10 mouse cellular contexts compared by ENCODE assay signal in genomic region chr5:121690482-121691211, GRCm38 (mm10). TPM values are rescaled to one million over a fixed set of nuclear protein-coding genes. Genes with fewer than 3 reads are reported as not detected.
DNase-seq lines count a peak whose midpoint lies in the region; ATAC-seq and TF ChIP-seq lines count a peak whose summit lies in the region.
"Had no signal": no experiment of that assay in that cellular context is flagged by ENCODE, and none has a peak within 500 bp of the region (broad histone marks: within the 10 kb centered on the region; RNA-seq: fewer than 3 reads in every experiment).

No protein-coding gene starts in this region.

- no peak for TF ChIP-seq EP300 in heart, adult 2 months (IDR thresholded peaks at IDR 0.05; ENCODE audit: insufficient read depth, low read depth, low read length)

- H3K4me1 ChIP-seq in heart, adult 2 months (ENCODE audit: control insufficient read depth, insufficient read depth, low read length) = peaks cover 1% of the 10 kb centered on the region
- H3K4me1 ChIP-seq in heart, embryonic 11.5 days (ENCODE audit: control insufficient read depth, insufficient read depth, low read length) = peaks cover 10% of the 10 kb centered on the region
- H3K4me1 ChIP-seq in liver, embryonic 15.5 days (replicated peaks) = peaks cover 10% of the 10 kb centered on the region; the same call in 1 of the 2 replicates

- intact Hi-C loops in heart, adult 2 months (cut with DNase I) = no loop called here
- intact Hi-C loops in left cerebral cortex, postnatal 25 days (cut with DNase I) = no loop called here

- no peaks in the 10 kb centered on the region for H3K27me3 ChIP-seq in heart, adult 2 months (ENCODE audit: control insufficient read depth, insufficient read depth, low read length)
- H3K27me3 ChIP-seq in heart, embryonic 11.5 days (ENCODE audit: control insufficient read depth, insufficient read depth, low read length) = no peaks in the 10 kb centered on the region
- no peaks in the 10 kb centered on the region for H3K27me3 ChIP-seq in liver, embryonic 15.5 days
- H3K27me3 ChIP-seq: megakaryocyte, embryonic 14.5 days had no signal

- no peaks in the 10 kb centered on the region for H3K36me3 ChIP-seq in heart, adult 2 months (ENCODE audit: control insufficient read depth, insufficient read depth, low read length)
- H3K36me3 ChIP-seq in heart, embryonic 11.5 days (ENCODE audit: control insufficient read depth, insufficient read depth, low read length) = no peaks in the 10 kb centered on the region; the same call in 1 of the 2 replicates
- peaks cover 18% of the 10 kb centered on the region for H3K36me3 ChIP-seq in liver, embryonic 15.5 days (replicated peaks)

- H3K4me3 ChIP-seq in heart, adult 2 months = no peak overlapping the region
- H3K4me3 ChIP-seq in heart, embryonic 11.5 days (ENCODE audit: low read depth, low read length) = no peak overlapping the region
- H3K4me3 ChIP-seq in liver, embryonic 15.5 days (replicated peaks) = no peak overlapping the region
- H3K4me3 ChIP-seq: megakaryocyte, embryonic 14.5 days had no signal

- WGBS in heart, adult 2 months = 42% methylated on average over 7 of the region's 7 CpGs
- WGBS in heart, embryonic 11.5 days (ENCODE audit: insufficient replicate concordance) = 81% methylated on average over 7 of the region's 7 CpGs
- WGBS in liver, embryonic 15.5 days (ENCODE audit: insufficient replicate concordance) = 61% methylated on average over 7 of the region's 7 CpGs

- ATAC-seq in heart, embryonic 11.5 days (replicated peaks; ENCODE audit: insufficient number of reproducible peaks, low FRiP score, low TSS enrichment) = no peak
- peak; percentile 78 for ATAC-seq in granulocyte monocyte progenitor cell, adult 5-6 weeks (replicated peaks; ENCODE audit: poor library complexity, severe bottlenecking)
- peak; percentile 63 for ATAC-seq in liver, embryonic 15.5 days (ENCODE audit: insufficient read depth)
- ATAC-seq in megakaryocyte-erythroid progenitor cell, adult 5-6 weeks (replicated peaks; ENCODE audit: low FRiP score, low TSS enrichment, poor library complexity, severe bottlenecking) = no peak

- peak; percentile 52 to 55 for DNase-seq in heart, adult 2 months
- DNase-seq in cerebellum, adult 18-20 months = peak; percentile 26 to 34
- DNase-seq in left cerebral cortex, postnatal 25 days (ENCODE audit: low spot score in 2 of 2) = no peak
- DNase-seq in layer of hippocampus, adult 8-10 months (ENCODE audit: low spot score in 2 of 2) = no peak

- TF ChIP-seq POLR2A in heart, adult 2 months (IDR thresholded peaks at IDR 0.05; ENCODE audit: insufficient read depth, low read depth, low read length) = no peak

- H3K27ac ChIP-seq in heart, adult 2 months = peak overlapping the region; percentile 38
- H3K27ac ChIP-seq in heart, embryonic 11.5 days (ENCODE audit: low read depth, low read length) = no peak overlapping the region
- peak overlapping the region; percentile 72 for H3K27ac ChIP-seq in liver, embryonic 15.5 days (replicated peaks)

- H3K9ac ChIP-seq in heart, adult 2 months (ENCODE audit: low read depth, low read length) = no peak overlapping the region
- no peak overlapping the region for H3K9ac ChIP-seq in heart, embryonic 11.5 days (ENCODE audit: low read depth, low read length)
- no peak overlapping the region for H3K9ac ChIP-seq in liver, embryonic 15.5 days

- no peak overlapping the region for H3K4me2 ChIP-seq in heart, embryonic 11.5 days
- no peak overlapping the region; the same call in 1 of the 2 replicates for H3K4me2 ChIP-seq in liver, embryonic 15.5 days

- H3K9me3 ChIP-seq in heart, embryonic 11.5 days (replicated peaks; ENCODE audit: control insufficient read depth, low read length) = no peaks in the 10 kb centered on the region
- H3K9me3 ChIP-seq in liver, embryonic 15.5 days (replicated peaks) = no peaks in the 10 kb centered on the region
- H3K9me3 ChIP-seq: G1E; megakaryocyte, embryonic 14.5 days had no signal

- no peaks in the 10 kb centered on the region for H3K79me2 ChIP-seq in heart, adult 2 months (replicated peaks; ENCODE audit: control insufficient read depth, insufficient read depth, low read length)

- TF ChIP-seq CTCF in heart, adult 2 months (IDR thresholded peaks at IDR 0.05) = no peak

RNA-seq across cellular contexts. Expression of gene Atxn2, which starts 20.5 kb away (rescaled TPM):
- total RNA-seq in heart, adult 2 months (2021) = 100 to 1,000 TPM; 155 to 161 TPM
- polyA plus RNA-seq in heart, adult 2 months (2012; rRNA removed) = 133 and 139 TPM in 2 replicates
- 76.9 and 80.6 TPM in 2 replicates for polyA plus RNA-seq in heart, embryonic 11.5 days (2014; fragmentation: Nextera tagmentation; extraction: Ambion mirVana)
- total RNA-seq in granulocyte monocyte progenitor cell, adult 5-6 weeks (2014; fragmentation: Nextera tagmentation) = 73.0 and 98.5 TPM in 2 replicates
- 30.9 and 41.5 TPM in 2 replicates for total RNA-seq in granulocyte monocyte progenitor cell, adult 5-6 weeks (2017)
- polyA plus RNA-seq in liver, embryonic 15.5 days (2015; fragmentation: Nextera tagmentation; extraction: Ambion mirVana) = 20.4 and 23.0 TPM in 2 replicates
- total RNA-seq in megakaryocyte-erythroid progenitor cell, adult 5-6 weeks (2014; fragmentation: Nextera tagmentation) = 117 and 144 TPM in 2 replicates
- 39.4 and 41.0 TPM in 2 replicates for total RNA-seq in megakaryocyte-erythroid progenitor cell, adult 5-6 weeks (2017)
- total RNA-seq in left cerebral cortex, postnatal 25 days (2021) = 100 to 1,000 TPM; 228 to 234 TPM
- total RNA-seq in layer of hippocampus, adult 8-10 months (2022) = 100 to 1,000 TPM; 190 to 238 (median 231) TPM

RNA-seq across cellular contexts. Expression of gene Brap, which starts 30.3 kb away (rescaled TPM):
- total RNA-seq in heart, adult 2 months (2021) = 10 to 100 TPM; 27.8 to 29.8 TPM
- polyA plus RNA-seq in heart, adult 2 months (2012; rRNA removed) = 16.6 and 23.1 TPM in 2 replicates
- 23.9 and 30.7 TPM in 2 replicates for polyA plus RNA-seq in heart, embryonic 11.5 days (2014; fragmentation: Nextera tagmentation; extraction: Ambion mirVana)
- total RNA-seq in granulocyte monocyte progenitor cell, adult 5-6 weeks (2014; fragmentation: Nextera tagmentation) = 39.4 and 42.1 TPM in 2 replicates
- total RNA-seq in granulocyte monocyte progenitor cell, adult 5-6 weeks (2017) = 50.6 and 56.0 TPM in 2 replicates
- polyA plus RNA-seq in liver, embryonic 15.5 days (2015; fragmentation: Nextera tagmentation; extraction: Ambion mirVana) = 22.1 and 27.5 TPM in 2 replicates
- 26.8 and 41.9 TPM in 2 replicates for total RNA-seq in megakaryocyte-erythroid progenitor cell, adult 5-6 weeks (2014; fragmentation: Nextera tagmentation)
- total RNA-seq in megakaryocyte-erythroid progenitor cell, adult 5-6 weeks (2017) = 57.6 and 62.5 TPM in 2 replicates
- 10 to 100 TPM; 65.3 to 65.5 TPM for total RNA-seq in left cerebral cortex, postnatal 25 days (2021)
- total RNA-seq in layer of hippocampus, adult 8-10 months (2022) = 10 to 100 TPM; 64.3 to 67.7 (median 67.4) TPM

RNA-seq across cellular contexts. Expression of gene Acad10, which starts 30.3 kb away (rescaled TPM):
- 10 to 100 TPM; 24.1 to 24.7 TPM for total RNA-seq in heart, adult 2 months (2021)
- 5.2 and 6.6 TPM in 2 replicates for polyA plus RNA-seq in heart, adult 2 months (2012; rRNA removed)
- polyA plus RNA-seq in heart, embryonic 11.5 days (2014; fragmentation: Nextera tagmentation; extraction: Ambion mirVana) = 1.1 and 1.5 TPM in 2 replicates
- total RNA-seq in granulocyte monocyte progenitor cell, adult 5-6 weeks (2014; fragmentation: Nextera tagmentation) = 1.7 and 2.7 TPM in 2 replicates
- 2.1 and 4.5 TPM in 2 replicates for total RNA-seq in granulocyte monocyte progenitor cell, adult 5-6 weeks (2017)
- polyA plus RNA-seq in liver, embryonic 15.5 days (2015; fragmentation: Nextera tagmentation; extraction: Ambion mirVana) = 3.2 and 4.0 TPM in 2 replicates
- total RNA-seq in megakaryocyte-erythroid progenitor cell, adult 5-6 weeks (2014; fragmentation: Nextera tagmentation) = 6.2 and 14.2 TPM in 2 replicates
- 1.4 and 6.3 TPM in 2 replicates for total RNA-seq in megakaryocyte-erythroid progenitor cell, adult 5-6 weeks (2017)
- total RNA-seq in left cerebral cortex, postnatal 25 days (2021) = 1 to 10 TPM; 3.0 to 4.1 TPM
- total RNA-seq in layer of hippocampus, adult 8-10 months (2022) = 1 to 10 TPM; 4.5 to 6.8 (median 5.2) TPM

Comparison
In these comparisons a context has a peak if more than half of its experiments do, and no peak if none do; other contexts are left out.
1. DNase-seq: peak in heart, adult 2 months (2 of 2) and cerebellum, adult 18-20 months (2 of 2); none in left cerebral cortex, postnatal 25 days (0 of 2) and layer of hippocampus, adult 8-10 months (0 of 2).
2. ATAC-seq: peak in granulocyte monocyte progenitor cell, adult 5-6 weeks (single experiment) and liver, embryonic 15.5 days (single experiment); none in heart, embryonic 11.5 days (single experiment) and megakaryocyte-erythroid progenitor cell, adult 5-6 weeks (single experiment).